21 mouse cellular contexts compared by ENCODE assay signal in the genomic region with DNA sequence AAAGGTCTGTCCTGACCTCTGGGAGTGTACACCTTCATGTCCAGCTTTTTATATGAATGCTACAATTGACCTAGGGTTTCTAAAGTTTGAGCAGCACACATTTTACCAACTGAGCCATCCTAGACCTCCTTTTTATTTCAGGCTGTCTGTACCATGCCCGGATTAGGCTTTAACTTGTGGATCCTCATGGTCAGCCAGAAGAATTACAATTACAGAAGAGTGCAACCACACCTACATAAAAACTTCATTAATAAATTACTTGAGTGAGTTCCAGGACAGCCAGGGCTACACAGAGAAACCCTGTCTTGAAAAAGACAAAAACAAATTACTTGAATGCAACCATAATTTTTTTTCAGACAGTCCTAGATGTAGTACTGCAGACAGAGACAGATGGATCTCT. TPM values are rescaled to one million over a fixed set of nuclear protein-coding genes. Genes with fewer than 3 reads are reported as not detected.
"Had no signal": no experiment of that assay in that cellular context is flagged by ENCODE, and none has a peak within 500 bp of the region (broad histone marks: within the 10 kb centered on the region; RNA-seq: fewer than 3 reads in every experiment).

No protein-coding gene starts in this region.

- H3K4me1 ChIP-seq: midbrain, embryonic 10.5 days; midbrain, embryonic 12.5 days; neural tube, embryonic 13.5 days; neural tube, embryonic 15.5 days had no signal

- H3K27me3 ChIP-seq: midbrain, embryonic 12.5 days; neural tube, embryonic 13.5 days; neural tube, embryonic 15.5 days had no signal

- H3K36me3 ChIP-seq: midbrain, embryonic 10.5 days; midbrain, embryonic 12.5 days; neural tube, embryonic 13.5 days; neural tube, embryonic 15.5 days had no signal

- H3K4me2 ChIP-seq: lung, embryonic 14.5 days; midbrain, embryonic 12.5 days; neural tube, embryonic 13.5 days; neural tube, embryonic 15.5 days had no signal

- H3K9me3 ChIP-seq: midbrain, embryonic 10.5 days; midbrain, embryonic 12.5 days; neural tube, embryonic 13.5 days; neural tube, embryonic 15.5 days had no signal

- ATAC-seq: midbrain, embryonic 16.5 days had no signal

- H3K9ac ChIP-seq: lung, embryonic 14.5 days; midbrain, embryonic 12.5 days; neural tube, embryonic 13.5 days; neural tube, embryonic 15.5 days had no signal

- H3K4me3 ChIP-seq: midbrain, embryonic 10.5 days; midbrain, embryonic 12.5 days; myocyte; neural tube, embryonic 13.5 days; neural tube, embryonic 15.5 days had no signal

- DNase-seq: lung, adult 18-20 months; lung, embryonic 14.5 days; lung, postnatal 10 days; lung, postnatal 4 days; midbrain, embryonic 14.5 days; retina, postnatal 1 day; right cerebral cortex, adult 18-20 months; right cerebral cortex, postnatal 25 days; right cerebral cortex, postnatal 4 days; spleen, adult 18-20 months; thymus, adult 18-20 months; thymus, postnatal 14 days; thymus, postnatal 36 days had no signal

- H3K27ac ChIP-seq: midbrain, embryonic 10.5 days; midbrain, embryonic 12.5 days; neural tube, embryonic 13.5 days; neural tube, embryonic 15.5 days had no signal

RNA-seq across cellular contexts. Expression of a gene that starts 11.8 kb away (rescaled TPM):
- polyA plus RNA-seq: small intestine, adult 2 months had no signal

RNA-seq across cellular contexts. Expression of a gene that starts 12.0 kb away (rescaled TPM):
- polyA plus RNA-seq: small intestine, adult 2 months had no signal

RNA-seq across cellular contexts. Expression of a gene that starts 18.8 kb away (rescaled TPM):
- polyA plus RNA-seq: myocyte; neural tube, embryonic 11.5 days; small intestine, adult 2 months had no signal
